Mouse (Mus musculus): ENCODE results near the gene Dgka.
A peak's percentile ranks its signal among the peaks of the same experiment; 100 is the strongest.
"Not testable (repeated sequence)": the region's sequence is repeated elsewhere in the genome, so short reads cannot be mapped to it uniquely, and the experiment has no call there.

The Dgka gene

GRCm38 (mm10) chr10:128745946-128746613 is 1.4 kb upstream of the Dgka start:
- no peaks in the 10 kb centered on the region for H3K36me3 ChIP-seq (ENCODE audit: control insufficient read depth, insufficient read depth, low read length, poor library complexity, severe bottlenecking)
- peak; percentile 72 for DNase-seq (ENCODE audit: low read depth, low spot score)
- no peaks in the 10 kb centered on the region for H3K27me3 ChIP-seq (ENCODE audit: control insufficient read depth, insufficient read depth, low read length, poor library complexity, severe bottlenecking)

- DNase-seq (ENCODE audit: low read depth, low spot score), result no peak
- no peaks in the 10 kb centered on the region for H3K27me3 ChIP-seq (ENCODE audit: control insufficient read depth, insufficient read depth, low read length, poor library complexity, severe bottlenecking)
Measured at GRCm38 (mm10) chr10:128744211-128744610, 444 bp downstream of the Dgka start.

GRCm38 (mm10) chr10:128743791-128744191 is 864 bp downstream of the Dgka start:
- DNase-seq (ENCODE audit: low read depth, low spot score), result peak; percentile 29
- H3K36me3 ChIP-seq (ENCODE audit: control insufficient read depth, insufficient read depth, low read length, poor library complexity, severe bottlenecking), result no peaks in the 10 kb centered on the region
- no peaks in the 10 kb centered on the region for H3K27me3 ChIP-seq (ENCODE audit: control insufficient read depth, insufficient read depth, low read length, poor library complexity, severe bottlenecking)

More at GRCm38 (mm10) chr10:128744211-128744610, 444 bp downstream of the Dgka start:
- H3K36me3 ChIP-seq (ENCODE audit: control insufficient read depth, insufficient read depth, low read length, poor library complexity, severe bottlenecking), result no peaks in the 10 kb centered on the region

GRCm38 (mm10) chr10:128743235-128743634 is 1.4 kb downstream of the Dgka start:
- DNase-seq (ENCODE audit: low read depth, low spot score), result peak; percentile 27
- Histone ChIP-seq H3K36me3 (ENCODE audit: control insufficient read depth, insufficient read depth, low read length, poor library complexity, severe bottlenecking) (0 out of 2 replicates have a peak, but pooled peaks cover 1% of the 10 kb centered on the region), H3K27me3 (ENCODE audit: control insufficient read depth, insufficient read depth, low read length, poor library complexity, severe bottlenecking) (no peaks in the 10 kb centered on the region)

GRCm38 (mm10) chr10:128742616-128743015 is 2.0 kb downstream of the Dgka start:
- Histone ChIP-seq H3K27me3 (ENCODE audit: control insufficient read depth, insufficient read depth, low read length, poor library complexity, severe bottlenecking) (no peaks in the 10 kb centered on the region), H3K36me3 (ENCODE audit: control insufficient read depth, insufficient read depth, low read length, poor library complexity, severe bottlenecking) (0 out of 2 replicates have a peak, but pooled peaks cover 1% of the 10 kb centered on the region)

GRCm38 (mm10) chr10:128740296-128740695 is 4.4 kb downstream of the Dgka start:
- no peaks in the 10 kb centered on the region for H3K27me3 ChIP-seq (ENCODE audit: control insufficient read depth, insufficient read depth, low read length, poor library complexity, severe bottlenecking)
- no peak for DNase-seq (ENCODE audit: low read depth, low spot score)

More at GRCm38 (mm10) chr10:128742616-128743015, 2.0 kb downstream of the Dgka start:
- no peak for DNase-seq (ENCODE audit: low read depth, low spot score)

GRCm38 (mm10) chr10:128737435-128737834 is 7.2 kb downstream of the Dgka start:
- no peaks in the 10 kb centered on the region for H3K27me3 ChIP-seq (ENCODE audit: control insufficient read depth, insufficient read depth, low read length, poor library complexity, severe bottlenecking)
- peaks cover 23% of the 10 kb centered on the region; the same call in 1 of the 2 replicates for H3K36me3 ChIP-seq (ENCODE audit: control insufficient read depth, insufficient read depth, low read length, poor library complexity, severe bottlenecking)
- no peak for DNase-seq (ENCODE audit: low read depth, low spot score)

More at GRCm38 (mm10) chr10:128740296-128740695, 4.4 kb downstream of the Dgka start:
- H3K36me3 ChIP-seq (ENCODE audit: control insufficient read depth, insufficient read depth, low read length, poor library complexity, severe bottlenecking), result peaks cover 8% of the 10 kb centered on the region; the same call in 1 of the 2 replicates

- no peaks in the 10 kb centered on the region for H3K27me3 ChIP-seq (ENCODE audit: control insufficient read depth, insufficient read depth, low read length, poor library complexity, severe bottlenecking)
- no peak for DNase-seq (ENCODE audit: low read depth, low spot score)
- peaks cover 37% of the 10 kb centered on the region for H3K36me3 ChIP-seq (ENCODE audit: control insufficient read depth, insufficient read depth, low read length, poor library complexity, severe bottlenecking)
Measured at GRCm38 (mm10) chr10:128731992-128732391, 12.7 kb downstream of the Dgka start.

GRCm38 (mm10) chr10:128731002-128731433 is 13.6 kb downstream of the Dgka start:
- Histone ChIP-seq H3K36me3 (ENCODE audit: control insufficient read depth, insufficient read depth, low read length, poor library complexity, severe bottlenecking) (peaks cover 33% of the 10 kb centered on the region), H3K27me3 (ENCODE audit: control insufficient read depth, insufficient read depth, low read length, poor library complexity, severe bottlenecking) (no peaks in the 10 kb centered on the region)
- peak; percentile 82 for DNase-seq (ENCODE audit: low read depth, low spot score)

GRCm38 (mm10) chr10:128728059-128728458 is 16.6 kb downstream of the Dgka start:
- peaks cover 24% of the 10 kb centered on the region for H3K36me3 ChIP-seq (ENCODE audit: control insufficient read depth, insufficient read depth, low read length, poor library complexity, severe bottlenecking)
- DNase-seq (ENCODE audit: low read depth, low spot score), result no peak

GRCm38 (mm10) chr10:128725466-128725865 is 19.2 kb downstream of the Dgka start:
- H3K36me3 ChIP-seq (ENCODE audit: control insufficient read depth, insufficient read depth, low read length, poor library complexity, severe bottlenecking), result peaks cover 24% of the 10 kb centered on the region
- H3K27me3 ChIP-seq (ENCODE audit: control insufficient read depth, insufficient read depth, low read length, poor library complexity, severe bottlenecking); DNase-seq (ENCODE audit: low read depth, low spot score): not testable (repeated sequence)

More at GRCm38 (mm10) chr10:128728059-128728458, 16.6 kb downstream of the Dgka start:
- no peaks in the 10 kb centered on the region for H3K27me3 ChIP-seq (ENCODE audit: control insufficient read depth, insufficient read depth, low read length, poor library complexity, severe bottlenecking)

- DNase-seq (ENCODE audit: low read depth, low spot score), result peak; percentile 82
- H3K36me3 ChIP-seq (ENCODE audit: control insufficient read depth, insufficient read depth, low read length, poor library complexity, severe bottlenecking), result peaks cover 7% of the 10 kb centered on the region
- no peaks in the 10 kb centered on the region for H3K27me3 ChIP-seq (ENCODE audit: control insufficient read depth, insufficient read depth, low read length, poor library complexity, severe bottlenecking)
Measured at GRCm38 (mm10) chr10:128715559-128716537, 28.8 kb downstream of the Dgka start.

GRCm38 (mm10) chr10:128711318-128711717 is 33.3 kb downstream of the Dgka start:
- not testable (repeated sequence) for H3K27me3 ChIP-seq (ENCODE audit: control insufficient read depth, insufficient read depth, low read length, poor library complexity, severe bottlenecking); H3K36me3 ChIP-seq (ENCODE audit: control insufficient read depth, insufficient read depth, low read length, poor library complexity, severe bottlenecking); DNase-seq (ENCODE audit: low read depth, low spot score)

GRCm38 (mm10) chr10:128705317-128705693 is 39.4 kb downstream of the Dgka start:
- DNase-seq (ENCODE audit: low read depth, low spot score), result peak; percentile 15
- Histone ChIP-seq H3K36me3 (ENCODE audit: control insufficient read depth, insufficient read depth, low read length, poor library complexity, severe bottlenecking) (peaks cover 2% of the 10 kb centered on the region; the same call in 1 of the 2 replicates), H3K27me3 (ENCODE audit: control insufficient read depth, insufficient read depth, low read length, poor library complexity, severe bottlenecking) (no peaks in the 10 kb centered on the region)

All from splenic B cell, adult 2 months (primary cell).